Mouse (Mus musculus): ENCODE data around the gene Clp1. TPM values are rescaled to one million over a fixed set of nuclear protein-coding genes. Genes with fewer than 3 reads are reported as not detected.

The Clp1 gene
- polyA plus RNA-seq, 1 experiment from 2014 or later: 35.9 TPM

MicroRNA genes within 50 kb of the gene (microRNA counts, 519-probe panel; counts per million panel counts)
- 6,692 counts per million, percentile 99 among the panel's probes with 10 or more counts for microRNA mmu-miR-130a

Small RNA genes within 50 kb of the gene (microRNA-seq; reads per million reads assigned to microRNA genes)
- gene Mir130a: 36,490 reads per million, percentile 99 among the genes with 10 or more reads in this experiment

Other genes starting within 250 kb of the Clp1 start
- gene Ctnnd1, start 76.6 kb downstream of the Clp1 start, polyA plus RNA-seq (2015; fragmentation: Nextera tagmentation; extraction: Ambion mirVana): 31.6 and 32.8 TPM in 2 replicates
- gene Btbd18, start 68.3 kb downstream of the Clp1 start, polyA plus RNA-seq (2015; fragmentation: Nextera tagmentation; extraction: Ambion mirVana): 0.25 and 0.31 TPM in 2 replicates
- gene Selenoh, start 56.6 kb downstream of the Clp1 start, polyA plus RNA-seq (2015; fragmentation: Nextera tagmentation; extraction: Ambion mirVana): 418 and 438 TPM in 2 replicates
- not detected in 2 replicates for gene Gm28635, start 49.3 kb downstream of the Clp1 start, polyA plus RNA-seq (2015; fragmentation: Nextera tagmentation; extraction: Ambion mirVana)
- 54.6 and 56.2 TPM in 2 replicates for gene Med19, start 48.9 kb downstream of the Clp1 start, polyA plus RNA-seq (2015; fragmentation: Nextera tagmentation; extraction: Ambion mirVana)
- 179 and 199 TPM in 2 replicates for gene Tmx2, start 48.2 kb downstream of the Clp1 start, polyA plus RNA-seq (2015; fragmentation: Nextera tagmentation; extraction: Ambion mirVana)
- 16.5 and 17.7 TPM in 2 replicates for gene Zdhhc5, start 12.2 kb downstream of the Clp1 start, polyA plus RNA-seq (2015; fragmentation: Nextera tagmentation; extraction: Ambion mirVana)
- gene Ypel4, start 6.7 kb upstream of the Clp1 start, polyA plus RNA-seq (2015; fragmentation: Nextera tagmentation; extraction: Ambion mirVana): 18.2 and 19.5 TPM in 2 replicates
- 6.1 and 7.5 TPM in 2 replicates for gene Gm19426, start 16.3 kb upstream of the Clp1 start, polyA plus RNA-seq (2015; fragmentation: Nextera tagmentation; extraction: Ambion mirVana)
- 22.3 and 25.6 TPM in 2 replicates for gene Serping1, start 48.1 kb upstream of the Clp1 start, polyA plus RNA-seq (2015; fragmentation: Nextera tagmentation; extraction: Ambion mirVana)
- 19.1 and 21.1 TPM in 2 replicates for gene Ube2l6, start 71.5 kb upstream of the Clp1 start, polyA plus RNA-seq (2015; fragmentation: Nextera tagmentation; extraction: Ambion mirVana)
- 0.09 TPM in 1 of 2 replicates, not detected in the other for gene Smtnl1, start 95.3 kb upstream of the Clp1 start, polyA plus RNA-seq (2015; fragmentation: Nextera tagmentation; extraction: Ambion mirVana)
- 58.0 and 62.5 TPM in 2 replicates for gene Timm10, start 99.6 kb upstream of the Clp1 start, polyA plus RNA-seq (2015; fragmentation: Nextera tagmentation; extraction: Ambion mirVana)
- 5.4 and 7.5 TPM in 2 replicates for gene Slc43a1, start 111.5 kb upstream of the Clp1 start, polyA plus RNA-seq (2015; fragmentation: Nextera tagmentation; extraction: Ambion mirVana)
- 3.6 and 5.6 TPM in 2 replicates for gene Rtn4rl2, start 159.4 kb upstream of the Clp1 start, polyA plus RNA-seq (2015; fragmentation: Nextera tagmentation; extraction: Ambion mirVana)
- 5.9 and 6.6 TPM in 2 replicates for gene Slc43a3, start 209.2 kb upstream of the Clp1 start, polyA plus RNA-seq (2015; fragmentation: Nextera tagmentation; extraction: Ambion mirVana)

All from forebrain, embryonic 13.5 days (tissue).